Mouse (Mus musculus) adrenal gland, postnatal 14 days (tissue): ENCODE results near the gene Papola. TPM values are rescaled to one million over a fixed set of nuclear protein-coding genes. Genes with fewer than 3 reads are reported as not detected.
A peak's percentile ranks its signal among the peaks of the same experiment; 100 is the strongest.

ENCODE experiments used
- DNase-seq: peaks from one replicate; pipeline ENCODE4 v3.0.0; 2021; ENCODE audit warnings: mixed read lengths
- microRNA-seq, 2 experiments: library from miRNA; unstranded; fragments of <30 nt; microRNA quantifications; one replicate each; pipeline ENCODE4 v1.2.0; 2021
- total RNA-seq: library from RNA; stranded (reverse); gene quantifications from 2 replicates; pipeline ENCODE4 v1.2.3, GENCODE M21; 2021

The Papola gene
- total RNA-seq, 1 experiment from 2014 or later = 188 TPM

DNA sequence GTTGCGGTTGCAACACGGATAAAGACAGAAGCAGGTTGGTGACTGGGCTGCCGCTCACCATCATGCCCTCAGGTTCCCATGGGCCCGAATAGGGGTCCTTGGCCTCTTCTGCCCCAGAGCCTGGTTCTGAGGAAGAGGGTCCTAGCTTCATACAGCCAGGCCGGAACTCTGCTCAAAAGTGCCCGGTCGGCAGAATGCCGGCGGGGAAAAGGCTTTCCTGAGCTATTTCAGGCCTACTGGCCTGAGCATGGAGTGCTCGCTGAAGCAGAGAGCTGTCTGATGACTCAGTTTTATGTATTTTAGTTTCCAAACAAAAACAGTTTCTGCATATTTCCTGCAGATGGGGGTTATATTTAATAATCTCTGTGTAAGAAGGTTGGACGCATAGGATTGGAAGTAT, 78.9 kb downstream of the Papola start:
- no peak for DNase-seq

DNA sequence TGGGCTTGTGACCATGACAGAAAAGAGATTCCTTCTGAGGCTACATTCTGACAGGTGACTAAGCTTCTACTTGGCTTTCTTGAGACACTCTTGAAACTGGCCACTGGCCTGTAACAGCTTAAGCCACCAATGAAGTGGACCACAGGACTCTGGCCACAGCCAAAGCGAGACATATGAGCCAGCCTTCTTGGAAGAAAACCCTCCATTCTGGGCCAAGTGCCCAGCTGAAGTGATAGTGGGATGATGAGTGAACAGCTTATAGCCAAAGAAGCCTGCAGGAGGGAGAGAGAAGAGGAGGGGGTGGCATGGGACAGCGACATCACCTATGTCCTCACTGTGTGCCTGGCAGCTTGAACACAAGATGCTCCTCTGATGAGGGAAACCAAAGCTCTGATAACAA, 83.2 kb downstream of the Papola start:
- DNase-seq = no peak

DNA sequence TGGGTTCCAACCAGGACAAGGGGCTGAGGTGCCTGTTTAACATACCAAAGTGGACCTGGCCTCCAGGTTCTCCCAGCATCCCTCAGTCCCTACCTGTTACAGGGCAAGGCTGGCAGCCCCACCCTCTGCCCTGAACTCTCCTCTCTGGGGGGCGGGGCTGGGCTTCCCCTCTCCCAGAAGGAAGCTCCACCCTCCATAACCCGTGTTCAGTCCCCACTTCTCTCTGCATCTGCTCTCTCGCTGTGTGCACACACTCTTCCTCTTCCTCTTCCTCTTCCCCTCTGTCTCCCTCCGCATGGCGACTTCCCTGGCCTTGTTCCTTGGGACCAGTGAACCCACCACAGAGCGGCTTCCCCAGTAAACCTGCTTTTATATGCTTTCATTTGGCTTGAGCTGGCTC, 84.7 kb downstream of the Papola start:
- DNase-seq = no peak

DNA sequence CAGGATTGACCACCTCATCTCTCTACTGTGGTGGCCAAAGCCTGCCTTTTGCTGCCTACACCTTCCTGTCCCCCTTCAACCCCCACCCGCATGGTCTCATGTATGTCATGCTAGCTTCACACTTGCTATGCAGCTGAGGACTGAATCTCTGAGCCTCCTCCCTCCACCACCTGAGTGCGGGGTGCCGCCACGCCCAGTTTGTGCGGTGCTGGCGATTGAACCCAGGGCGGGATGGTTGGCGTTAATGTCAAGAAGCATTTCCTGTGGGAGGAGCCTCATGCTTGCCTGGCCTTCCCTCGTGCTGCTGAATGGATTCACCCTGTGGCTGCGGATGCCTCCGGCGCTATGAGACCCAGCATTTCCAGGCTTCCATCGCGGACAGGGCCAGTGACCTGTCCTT, 85.2 kb downstream of the Papola start:
- DNase-seq = no peak

DNA sequence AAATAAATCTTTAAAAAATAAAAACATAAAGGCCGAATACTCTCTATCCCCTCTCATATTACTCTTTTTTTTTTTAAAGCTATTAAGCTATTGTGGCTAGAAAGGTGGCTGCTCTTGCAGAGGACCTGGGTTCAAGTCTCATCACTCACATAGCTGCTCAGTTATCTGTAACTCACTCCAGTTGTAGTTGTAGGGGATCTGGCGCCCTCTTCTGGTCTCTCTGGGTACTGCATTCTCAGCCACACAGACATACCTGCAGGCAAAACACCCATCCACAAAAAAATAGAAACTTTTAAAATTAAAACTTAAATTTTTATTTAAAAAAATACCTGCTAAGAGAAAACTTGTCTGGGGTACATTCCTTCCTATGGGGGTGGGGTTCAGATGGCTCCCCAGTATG, 88.8 kb downstream of the Papola start:
- peak; percentile 30 for DNase-seq

DNA sequence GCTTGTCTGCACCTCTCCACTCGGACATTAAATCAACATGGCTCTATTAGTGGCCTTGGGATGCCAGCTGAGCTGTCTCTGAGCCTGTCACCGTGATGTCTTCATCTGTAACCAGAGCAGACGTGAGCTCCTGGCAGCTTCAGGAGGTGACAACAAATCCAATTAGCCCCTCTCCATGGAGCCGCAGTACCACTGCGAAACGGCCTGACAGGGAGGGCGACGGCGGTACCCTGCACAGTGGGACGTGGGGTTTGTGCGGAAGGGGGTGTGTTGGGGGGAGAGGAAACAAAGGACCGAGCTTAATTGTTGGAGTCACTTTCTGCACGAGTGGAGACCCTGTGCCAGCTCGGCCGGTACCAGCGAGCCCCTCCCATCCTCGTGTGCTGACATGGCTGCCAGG, 90.6 kb downstream of the Papola start:
- DNase-seq = no peak

DNA sequence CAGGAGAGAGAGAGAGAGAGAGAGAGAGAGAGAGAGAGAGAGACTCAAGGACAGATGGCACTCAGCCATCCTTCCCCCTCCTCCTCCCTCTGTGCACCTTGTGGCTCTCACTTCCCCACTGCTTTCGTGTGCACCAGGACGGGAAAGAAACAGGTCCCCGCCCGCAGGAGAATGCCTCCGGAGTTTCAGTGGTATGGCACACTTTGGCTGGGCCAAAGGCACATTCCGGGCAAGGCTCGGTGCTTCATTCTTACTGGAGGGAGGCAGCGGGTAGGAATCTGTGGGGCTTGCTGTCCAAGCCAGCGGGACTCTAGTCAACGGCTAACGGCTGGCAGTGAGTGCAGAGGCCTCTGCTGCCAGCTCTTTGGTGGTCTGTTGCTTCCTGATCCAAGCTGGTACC, 92.0 kb downstream of the Papola start:
- DNase-seq = no peak

DNA sequence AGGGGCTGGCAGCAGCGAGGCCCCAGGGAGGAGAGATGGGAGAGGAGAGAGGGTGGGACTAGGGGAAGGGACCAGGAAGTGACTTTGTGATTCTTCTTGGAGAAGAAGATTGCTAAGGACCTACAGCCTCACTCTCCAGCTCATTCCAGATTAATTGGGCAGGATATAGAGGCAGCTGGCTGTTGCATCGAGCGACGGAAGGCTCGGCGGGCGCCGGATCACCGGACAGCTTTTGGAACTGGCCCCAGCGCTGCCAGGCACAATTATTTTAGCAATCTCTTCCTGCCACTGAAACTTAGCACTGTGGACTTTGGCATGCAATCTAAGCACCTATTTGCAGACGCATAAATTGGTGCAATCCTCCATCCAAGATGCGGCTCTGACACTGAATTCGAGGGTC, 92.4 kb downstream of the Papola start:
- no peak for DNase-seq

DNA sequence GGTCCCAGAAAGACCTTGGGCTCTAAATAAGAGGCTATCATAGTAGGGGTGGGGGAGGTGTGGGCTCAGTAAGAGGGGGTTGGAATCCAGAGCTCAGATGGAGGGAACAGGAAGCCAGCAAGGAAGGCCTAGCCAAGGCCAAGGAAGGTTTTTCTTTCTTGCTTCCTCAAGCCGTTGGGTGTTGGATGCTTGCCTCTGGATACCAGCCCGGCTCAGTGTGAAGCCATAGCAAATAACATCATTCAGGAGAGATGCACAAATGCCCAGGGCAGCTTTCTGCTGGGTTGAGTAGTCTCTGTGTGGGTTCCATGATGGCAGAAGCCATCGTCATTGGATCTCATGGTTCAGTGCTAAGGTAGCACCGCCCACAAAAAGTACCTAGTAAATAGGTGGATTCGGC, 94.3 kb downstream of the Papola start:
- no peak for DNase-seq

DNA sequence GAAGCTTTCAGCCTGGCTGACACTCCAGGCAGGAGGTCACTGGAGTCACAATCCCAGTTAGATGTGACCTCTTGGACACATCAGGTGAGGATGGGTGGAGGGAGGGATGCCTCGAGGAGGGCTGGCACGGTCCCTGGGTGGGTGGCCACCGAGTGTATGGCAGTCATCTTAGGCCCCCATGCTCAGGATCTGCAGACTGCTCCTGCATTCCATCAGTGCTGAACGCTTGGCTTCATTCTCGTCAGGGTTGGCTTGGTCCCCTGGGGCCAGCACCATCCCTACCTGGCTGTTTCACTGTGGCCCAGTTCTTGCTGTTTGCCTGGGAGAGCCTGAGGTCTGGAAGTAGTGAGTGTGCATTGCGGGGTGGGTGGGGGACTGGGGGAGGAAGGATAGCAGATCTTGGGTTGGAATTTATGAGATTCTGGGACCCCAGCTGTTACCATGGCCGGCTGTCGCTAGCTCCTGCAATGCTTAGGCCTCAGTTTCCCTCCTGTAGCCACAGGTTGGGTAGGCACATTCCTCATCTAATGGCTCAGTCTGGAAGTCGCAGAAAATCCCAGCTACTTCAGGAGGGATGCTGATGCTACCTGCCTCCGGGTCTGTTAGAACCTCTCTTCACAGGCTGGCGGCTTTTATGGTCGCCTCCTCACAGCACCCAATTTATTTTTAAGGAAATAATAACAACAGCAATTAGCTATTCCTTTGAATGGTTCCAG, 99.5 kb downstream of the Papola start:
- DNase-seq = no peak

DNA sequence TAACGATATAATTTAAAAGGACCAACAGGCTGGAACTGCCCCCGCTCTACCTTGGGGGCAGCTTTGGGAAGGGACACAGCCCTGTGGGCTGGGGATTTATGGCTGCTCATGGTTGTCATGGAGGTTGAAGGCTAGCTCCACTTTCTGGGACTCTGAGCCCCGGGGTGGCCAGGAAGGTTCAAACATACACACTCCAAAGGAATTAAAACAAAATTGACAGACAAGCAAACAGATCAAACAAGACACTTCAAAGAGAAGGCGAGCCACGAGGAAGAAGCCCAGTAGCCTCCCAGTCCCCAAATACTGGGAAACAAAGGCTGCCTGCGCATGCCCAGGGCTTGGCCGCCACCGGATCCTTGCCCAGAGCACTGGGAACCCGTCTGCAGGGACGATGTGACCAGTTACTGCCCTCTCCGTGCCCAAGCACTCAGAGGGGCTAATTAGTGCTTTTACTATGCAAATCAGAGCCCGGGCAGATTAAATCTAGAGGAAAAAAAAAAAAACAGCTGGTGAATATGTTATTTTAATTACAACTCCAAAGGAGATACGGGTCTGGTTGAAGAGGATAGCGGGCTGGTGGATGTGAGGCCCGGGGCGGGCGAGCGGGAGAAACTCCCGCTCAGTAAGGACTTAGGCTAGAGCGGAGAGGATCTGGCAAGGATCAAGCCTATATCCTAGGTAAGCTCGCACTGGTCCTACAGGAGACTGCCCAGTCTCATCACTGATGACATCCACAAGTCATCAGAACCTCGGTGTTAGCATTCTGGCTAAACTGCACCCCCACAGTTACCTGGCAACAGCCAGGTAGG, 100.2 kb downstream of the Papola start:
- DNase-seq = no peak

Small RNA genes within 50 kb of the gene (microRNA-seq; reads per million reads assigned to microRNA genes)
- 0 reads per million in 2 experiments for gene Gm22120

Other genes with a start within 250 kb of the Papola start
- 10.0 and 11.9 TPM in 2 replicates for gene Bdkrb2, start 221.5 kb upstream of the Papola start, total RNA-seq
- 0.26 TPM in 1 of 2 replicates, not detected in the other for gene Bdkrb1, start 181.6 kb upstream of the Papola start, total RNA-seq
- gene Gskip, start 99.9 kb upstream of the Papola start, total RNA-seq = 15.0 and 17.0 TPM in 2 replicates
- 27.7 and 29.6 TPM in 2 replicates for gene Atg2b, start 99.5 kb upstream of the Papola start, total RNA-seq
- gene Ak7, start 78.7 kb upstream of the Papola start, total RNA-seq = 0.26 TPM in 1 of 2 replicates, not detected in the other
- 21.5 and 24.1 TPM in 2 replicates for gene Vrk1, start 225.5 kb downstream of the Papola start, total RNA-seq